Mouse (Mus musculus) intestine, postnatal 0 days (tissue): Measurements from ENCODE around the gene Wipi2. TPM values are rescaled to one million over a fixed set of nuclear protein-coding genes. Genes with fewer than 3 reads are reported as not detected.

Source experiments
- ATAC-seq: fragments of 200-750 bp; cut with Nextera tagmentation; 2 replicates; pipeline ENCODE4 v1.8.0; 2017; ENCODE audit warnings: mild to moderate bottlenecking, moderate TSS enrichment, moderate library complexity
- H3K27ac ChIP-seq: fragments of 300-500 bp; sonication (generic); 2 replicates; pipeline ENCODE4 v1.5.1; 2014; ENCODE audit warnings: mild to moderate bottlenecking, low read depth, low read length, moderate library complexity
- H3K27me3 ChIP-seq: fragments of 300-500 bp; sonication (generic); replicated peaks from 2 replicates; pipeline ENCODE4 v1.6.1; 2014; ENCODE audit warnings: low read length, mixed read lengths; ENCODE audit not compliant: control insufficient read depth, insufficient read depth
- H3K36me3 ChIP-seq: fragments of 300-500 bp; sonication (generic); 2 replicates; pipeline ENCODE4 v1.6.1; 2014; ENCODE audit warnings: mild to moderate bottlenecking, moderate library complexity; ENCODE audit not compliant: control insufficient read depth, insufficient read depth
- H3K4me1 ChIP-seq: fragments of 300-500 bp; sonication (generic); replicated peaks from 2 replicates; pipeline ENCODE4 v1.6.1; 2014; ENCODE audit warnings: antibody characterized with exemption, low read length, mixed read lengths; ENCODE audit not compliant: control insufficient read depth, insufficient read depth
- H3K4me2 ChIP-seq: fragments of 300-500 bp; sonication (generic); replicated peaks from 2 replicates; pipeline ENCODE4 v1.6.1; 2014; ENCODE audit warnings: low read depth, mild to moderate bottlenecking, moderate library complexity
- H3K4me3 ChIP-seq: fragments of 300-500 bp; sonication (generic); 2 replicates; pipeline ENCODE4 v1.5.1; 2014; ENCODE audit warnings: low read depth, low read length
- H3K9ac ChIP-seq: fragments of 300-500 bp; sonication (generic); 2 replicates; pipeline ENCODE4 v1.6.1; 2014; ENCODE audit warnings: mild to moderate bottlenecking, low read depth, low read length
- H3K9me3 ChIP-seq: fragments of 300-500 bp; sonication (generic); 2 replicates; pipeline ENCODE4 v1.6.1; 2016; ENCODE audit warnings: mixed run types; ENCODE audit not compliant: control insufficient read depth
- CTCF ChIP-seq: sonication (generic); IDR thresholded peaks from 2 replicates; pipeline ENCODE4 v1.5.1; 2016; ENCODE audit warnings: low read depth, mild to moderate bottlenecking, control low read depth, antibody characterized with exemption, moderate library complexity
- WGBS: fragments of 180-500 bp; shearing (Covaris S2); extraction: QIAGEN DNeasy Blood & Tissue Kit; methylation state at CpG from one replicate; pipeline ENCODE4 v1.1.7; 2014; 5-methylcytosine and 5-hydroxymethylcytosine counted together
- polyA plus RNA-seq: library from polyadenylated mRNA; unstranded; fragments of >200 nt; fragmentation: Nextera tagmentation; extraction: Ambion mirVana; gene quantifications from 2 replicates; pipeline ENCODE4 v1.2.1, GENCODE M21; 2015

Gene Wipi2
- polyA plus RNA-seq = 25.5 and 29.4 TPM in 2 replicates

GRCm38 (mm10) chr5:142627398-142627797 is at the start of gene Wipi2:
TSS of gene Wipi2 (plus strand) at chr5:142627698.
- no peak for TF ChIP-seq CTCF
- Histone ChIP-seq H3K4me1 (peaks cover 6% of the 10 kb centered on the region; the same call in 1 of the 2 replicates), H3K27ac (peak within 1 kb of the TSS; percentile 83; the same call in 1 of the 2 replicates), H3K4me3 (peak within 1 kb of the TSS; percentile 90), H3K36me3 (no peaks in the 10 kb centered on the region), H3K4me2 (peak within 1 kb of the TSS; percentile 95), H3K9me3 (no peaks in the 10 kb centered on the region), H3K27me3 (no peaks in the 10 kb centered on the region), H3K9ac (peak within 1 kb of the TSS; percentile 67; the same call in 1 of the 2 replicates)
- no peak for ATAC-seq
- 80% methylated on average over 2 of the region's 2 CpGs for WGBS

- ATAC-seq = no peak
- H3K36me3 ChIP-seq = no peaks in the 10 kb centered on the region
- H3K9ac ChIP-seq = no peak overlapping the region
- no peaks in the 10 kb centered on the region for H3K9me3 ChIP-seq
- H3K27ac ChIP-seq = no peak overlapping the region
- H3K27me3 ChIP-seq = no peaks in the 10 kb centered on the region
- H3K4me1 ChIP-seq = no peaks in the 10 kb centered on the region
- WGBS = 89% methylated on average over 10 of the region's 10 CpGs
- H3K4me2 ChIP-seq = no peak overlapping the region
- TF ChIP-seq CTCF = peak; percentile 26
- H3K4me3 ChIP-seq = no peak overlapping the region
These were observed 49.3 kb upstream of the Wipi2 start for GRCm38 (mm10) chr5:142578192-142578591.

- Histone ChIP-seq H3K9me3 (no peaks in the 10 kb centered on the region), H3K4me1 (no peaks in the 10 kb centered on the region), H3K27me3 (no peaks in the 10 kb centered on the region), H3K27ac (no peak overlapping the region), H3K4me2 (no peak overlapping the region), H3K9ac (no peak overlapping the region), H3K36me3 (no peaks in the 10 kb centered on the region), H3K4me3 (no peak overlapping the region)
- ATAC-seq = 0 out of 2 replicates have a peak, but pooled peaks have one; percentile 4
- 13% methylated on average over 5 of the region's 5 CpGs for WGBS
- TF ChIP-seq CTCF = peak; percentile 90
These were observed 46.0 kb upstream of the Wipi2 start for GRCm38 (mm10) chr5:142581517-142581916.

- H3K4me2 ChIP-seq = no peak overlapping the region
- H3K9me3 ChIP-seq = no peaks in the 10 kb centered on the region
- no peaks in the 10 kb centered on the region for H3K4me1 ChIP-seq
- H3K27ac ChIP-seq = no peak overlapping the region
- ATAC-seq = no peak
- no peak overlapping the region for H3K9ac ChIP-seq
- no peaks in the 10 kb centered on the region for H3K27me3 ChIP-seq
- H3K36me3 ChIP-seq = no peaks in the 10 kb centered on the region
- 55% methylated on average over 14 of the region's 14 CpGs for WGBS
- TF ChIP-seq CTCF = no peak
- no peak overlapping the region for H3K4me3 ChIP-seq
These were observed 43.8 kb upstream of the Wipi2 start for GRCm38 (mm10) chr5:142583616-142584126.

GRCm38 (mm10) chr5:142590953-142591616 is 36.4 kb upstream of the Wipi2 start:
- H3K36me3 ChIP-seq = no peaks in the 10 kb centered on the region
- no peak overlapping the region for H3K9ac ChIP-seq
- WGBS = 83% methylated on average over 6 of the region's 6 CpGs
- TF ChIP-seq CTCF = no peak
- no peak overlapping the region for H3K4me2 ChIP-seq
- no peaks in the 10 kb centered on the region for H3K9me3 ChIP-seq
- H3K27ac ChIP-seq = no peak overlapping the region
- no peak overlapping the region for H3K4me3 ChIP-seq
- H3K4me1 ChIP-seq = no peaks in the 10 kb centered on the region
- no peak for ATAC-seq
- no peaks in the 10 kb centered on the region for H3K27me3 ChIP-seq

GRCm38 (mm10) chr5:142595698-142596097 is 31.8 kb upstream of the Wipi2 start:
- Histone ChIP-seq H3K4me3 (no peak overlapping the region), H3K4me1 (0 out of 2 replicates have a peak, but pooled peaks cover 2% of the 10 kb centered on the region), H3K9ac (no peak overlapping the region), H3K4me2 (no peak overlapping the region), H3K27ac (no peak overlapping the region), H3K9me3 (no peaks in the 10 kb centered on the region), H3K36me3 (no peaks in the 10 kb centered on the region), H3K27me3 (no peaks in the 10 kb centered on the region)
- 66% methylated on average over 3 of the region's 3 CpGs for WGBS
- no peak for TF ChIP-seq CTCF
- ATAC-seq = no peak
